Mouse (Mus musculus) adrenal gland, postnatal 25 days (tissue): Measurements from ENCODE around the gene Ddx49. TPM values are rescaled to one million over a fixed set of nuclear protein-coding genes. Genes with fewer than 3 reads are reported as not detected.
A peak's percentile ranks its signal among the peaks of the same experiment; 100 is the strongest.

Experiments used
- DNase-seq: peaks from one replicate; pipeline ENCODE4 v3.0.0; 2021; ENCODE audit warnings: mixed read lengths
- long read RNA-seq: library from polyadenylated mRNA; stranded (forward); transcript quantifications from one replicate; pipeline ENCODE4 v2.0.0, GENCODE M21; 2021
- total RNA-seq: library from RNA; stranded (reverse); gene quantifications from 2 replicates; pipeline ENCODE4 v1.2.3, GENCODE M21; 2021

Gene Ddx49
- 50.1 and 64.7 TPM in 2 replicates for total RNA-seq
- long read RNA-seq, transcript Ddx49-201 (13 exons, 2,137 nt): major isoform, 36 of 46 reads
- long read RNA-seq, partial matches to known transcripts: 2 of 46 reads
- long read RNA-seq, other reads (novel, unspliced or antisense): 8 of 46 reads

DNA sequence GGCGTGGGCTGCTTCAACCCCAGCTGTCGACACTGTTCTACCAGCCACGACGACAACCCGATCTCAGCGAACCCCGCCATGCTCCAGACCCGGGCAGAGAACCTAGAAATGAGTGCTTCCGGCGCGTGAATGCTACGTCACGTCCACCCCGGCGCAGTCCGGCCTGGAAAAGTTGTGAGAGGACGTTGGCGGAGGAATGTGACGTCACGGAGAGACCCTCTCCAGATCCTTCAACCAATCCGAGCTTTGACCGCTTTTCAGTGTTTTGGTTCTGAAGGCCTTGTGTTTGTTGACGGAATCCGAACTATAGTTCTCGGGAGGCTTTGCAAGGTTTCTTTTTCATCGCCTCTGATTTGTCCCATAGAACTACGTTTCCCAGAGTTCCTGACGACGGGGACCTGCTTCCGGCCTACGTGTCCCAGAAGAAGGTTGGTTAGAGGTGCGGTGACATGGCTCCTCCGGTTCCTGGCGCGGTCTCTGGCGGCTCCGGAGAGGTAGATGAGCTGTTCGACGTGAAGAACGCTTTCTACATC, at the start of gene Ddx49, which contains the start of gene Cope:
Ddx49 (minus strand) TSS at position 132 of the 533 bp plus-strand sequence.
Cope (plus strand) TSS at position 161 of the 533 bp plus-strand sequence.
- DNase-seq: peak; percentile 93

DNA sequence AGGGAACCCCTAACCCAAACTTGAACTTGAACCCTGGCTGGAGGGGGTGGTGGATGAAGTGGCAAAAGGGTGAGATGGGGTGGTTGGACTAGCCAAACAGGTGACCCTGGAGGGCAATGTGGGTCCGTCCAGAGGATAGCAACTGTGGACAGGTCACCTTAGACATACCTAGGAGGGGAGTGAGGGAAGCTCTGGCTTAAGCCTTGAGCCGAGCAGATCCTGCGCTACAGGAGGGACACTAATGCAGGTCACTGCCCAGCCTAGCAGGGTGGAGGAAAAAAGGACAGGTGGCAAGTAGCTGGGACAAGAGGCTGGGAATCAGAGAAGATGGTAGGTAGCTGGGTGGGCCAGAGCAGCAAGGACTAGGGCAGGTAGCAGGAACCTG, 49.7 kb upstream of the Ddx49 start:
- DNase-seq: no peak

DNA sequence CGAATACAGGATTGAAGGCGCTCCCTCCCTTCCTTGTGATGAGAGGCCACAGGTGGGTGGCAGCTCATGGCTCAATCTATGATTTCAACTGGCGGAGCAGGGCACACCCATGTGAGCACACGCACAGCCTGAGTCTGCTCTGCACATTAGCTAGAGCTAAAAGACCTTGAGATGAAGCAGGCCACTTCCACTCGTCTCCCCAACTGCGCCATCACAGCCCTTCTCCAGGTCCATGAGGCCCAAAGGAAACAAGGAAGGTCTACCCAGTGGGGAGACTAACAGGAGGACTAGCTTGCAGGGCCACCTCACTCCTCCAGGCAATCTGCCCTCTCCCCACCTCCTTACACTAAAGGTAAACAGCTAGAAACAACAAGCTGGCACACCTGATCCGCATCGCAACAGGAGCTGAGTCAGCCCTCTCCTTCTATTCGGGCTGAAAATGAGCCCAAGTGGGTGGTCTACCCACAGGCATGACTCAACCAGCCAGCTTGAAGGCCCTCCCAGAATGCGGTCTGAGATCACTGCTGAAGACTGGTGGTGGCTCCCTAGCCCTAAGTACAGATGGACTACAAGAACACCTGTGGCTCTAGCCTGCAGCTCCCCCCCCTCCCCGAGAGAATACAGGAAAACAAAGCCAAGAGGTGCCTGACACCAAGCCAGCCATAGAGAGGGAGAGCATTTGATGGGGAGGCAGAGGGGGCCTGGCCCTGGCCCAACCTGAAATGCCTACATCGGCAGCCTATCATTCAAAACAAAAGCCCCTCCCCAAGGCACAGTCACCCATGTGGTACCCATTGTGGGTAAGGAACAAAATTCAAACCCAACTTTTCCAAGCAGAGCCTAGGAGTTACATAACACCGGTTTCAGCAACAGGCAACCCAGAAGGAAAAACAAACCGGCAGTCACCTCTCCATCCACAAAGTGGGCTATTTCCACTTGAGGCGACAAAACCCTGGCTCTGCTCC, 49.0 kb upstream of the Ddx49 start:
- DNase-seq: no peak

DNA sequence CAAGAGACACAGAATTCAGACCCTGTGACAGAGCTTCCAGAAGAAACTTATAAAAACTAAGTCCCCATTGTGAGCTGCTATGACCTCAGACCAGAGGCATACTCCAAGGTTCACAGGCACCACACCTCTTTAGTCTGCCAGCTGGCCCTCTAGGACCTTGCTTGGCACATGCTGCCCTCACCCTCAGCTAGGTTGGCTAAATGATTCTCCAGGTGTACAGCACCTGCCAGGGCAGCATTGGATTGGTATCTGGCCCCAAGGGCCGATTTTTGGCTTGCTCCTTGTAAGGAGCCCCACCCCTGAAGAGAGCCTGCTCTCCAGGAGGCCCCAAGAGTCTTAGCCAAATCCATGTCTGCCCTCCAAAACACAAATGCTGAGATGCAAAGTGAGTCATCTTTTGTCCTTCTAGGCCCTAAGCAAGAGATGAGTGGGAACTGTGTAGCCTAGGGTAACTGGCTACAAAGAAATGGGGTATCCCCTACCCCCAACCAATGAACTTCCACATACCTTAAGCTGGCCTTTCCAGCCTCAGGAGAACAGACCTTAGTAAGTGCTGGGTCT, 45.7 kb upstream of the Ddx49 start:
- DNase-seq: no peak

DNA sequence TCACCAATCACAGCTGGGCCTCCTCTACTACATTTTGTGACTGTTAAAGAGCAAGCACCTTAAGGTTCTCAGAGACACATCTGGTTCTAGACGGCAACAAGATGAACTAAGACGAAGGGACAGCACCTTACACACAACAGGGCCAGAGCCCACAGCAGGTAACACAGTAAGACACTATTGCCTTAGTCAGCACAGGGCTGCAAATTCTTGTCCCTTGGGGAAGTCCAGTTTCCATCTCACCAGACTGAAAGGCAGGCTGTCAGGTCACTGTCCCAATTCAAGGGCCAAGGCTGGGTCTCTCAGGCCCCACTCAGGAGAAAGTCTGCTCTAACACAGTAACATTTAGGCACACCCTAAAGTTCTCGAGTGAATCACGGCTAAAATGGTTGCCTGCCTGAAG, 45.2 kb upstream of the Ddx49 start:
- DNase-seq: no peak

DNA sequence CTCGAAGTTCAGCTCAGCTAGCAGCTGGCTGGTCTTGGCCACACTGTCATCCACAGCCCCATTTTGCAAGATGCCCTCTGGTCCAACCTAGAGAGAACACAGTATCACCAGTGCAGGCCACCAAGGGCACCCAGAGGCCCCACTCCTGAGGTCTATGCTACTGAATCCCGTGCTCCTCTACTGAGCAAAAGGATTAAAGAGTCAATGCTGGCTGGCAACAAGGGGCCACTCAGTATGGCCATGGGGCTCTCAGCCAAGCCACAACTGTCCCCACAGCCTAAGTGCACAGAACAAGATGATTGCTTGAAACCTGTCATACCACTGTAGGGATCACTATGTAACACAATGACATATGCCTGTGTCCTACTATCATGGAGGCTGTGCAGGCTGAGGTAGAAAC, 42.0 kb upstream of the Ddx49 start:
- no peak for DNase-seq

DNA sequence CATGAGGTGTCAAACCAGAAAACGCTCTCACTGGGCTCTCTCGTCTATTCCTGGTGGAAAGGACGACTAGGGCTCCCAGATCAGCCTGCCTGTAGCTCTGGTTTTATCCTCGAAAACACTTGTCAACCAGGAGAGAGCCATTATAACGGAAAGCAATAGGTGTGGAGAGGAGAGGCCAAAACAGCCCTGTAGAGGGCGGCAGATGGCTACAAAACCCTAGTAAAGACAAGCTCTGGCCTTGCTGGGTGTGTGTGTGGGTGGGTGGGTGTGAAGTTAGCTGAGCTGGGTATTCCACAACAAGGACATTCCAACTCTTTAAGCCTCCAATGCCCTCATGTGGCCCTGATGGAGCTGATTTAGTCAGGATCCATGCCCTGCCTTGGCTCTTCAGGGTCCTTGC, 41.4 kb upstream of the Ddx49 start:
- peak; percentile 41 for DNase-seq

DNA sequence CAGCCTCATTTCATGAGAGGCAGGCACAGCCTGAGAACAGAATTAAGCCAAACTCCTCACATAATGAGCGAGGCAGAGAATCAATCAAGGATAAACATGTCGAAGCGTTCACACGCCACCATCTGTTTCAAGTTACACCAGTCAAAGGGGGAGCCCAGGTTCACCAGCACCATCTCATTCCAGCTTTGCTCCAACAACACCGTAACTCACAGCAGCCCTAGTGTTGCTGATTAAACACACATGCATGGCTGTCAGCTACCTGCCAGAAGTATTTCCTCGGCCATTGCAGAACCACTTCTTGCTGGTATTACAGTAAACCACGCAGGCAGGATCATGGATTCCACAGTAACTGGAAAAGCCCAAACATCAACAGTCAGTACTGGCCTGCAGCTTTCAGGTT, 40.8 kb upstream of the Ddx49 start:
- DNase-seq: no peak

DNA sequence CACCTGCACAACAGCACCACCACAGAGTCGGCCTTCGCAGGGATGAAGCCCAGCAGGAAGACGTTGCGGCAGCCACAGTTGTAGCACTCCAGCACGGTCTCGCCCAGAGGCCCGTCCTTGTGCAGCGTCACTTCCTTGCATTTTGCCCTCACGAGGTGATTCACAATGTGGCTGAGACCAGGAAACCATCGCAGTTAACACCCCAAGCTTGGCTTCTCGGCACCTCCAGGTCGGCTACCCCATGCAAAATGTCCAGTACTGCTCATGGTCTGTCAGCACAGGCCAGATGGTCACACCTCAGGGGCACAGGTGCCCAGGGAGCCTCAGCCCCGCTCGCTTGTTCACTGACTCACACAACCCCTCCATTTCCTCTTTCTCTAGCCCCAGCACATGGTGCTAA, 39.7 kb upstream of the Ddx49 start:
- DNase-seq: no peak

DNA sequence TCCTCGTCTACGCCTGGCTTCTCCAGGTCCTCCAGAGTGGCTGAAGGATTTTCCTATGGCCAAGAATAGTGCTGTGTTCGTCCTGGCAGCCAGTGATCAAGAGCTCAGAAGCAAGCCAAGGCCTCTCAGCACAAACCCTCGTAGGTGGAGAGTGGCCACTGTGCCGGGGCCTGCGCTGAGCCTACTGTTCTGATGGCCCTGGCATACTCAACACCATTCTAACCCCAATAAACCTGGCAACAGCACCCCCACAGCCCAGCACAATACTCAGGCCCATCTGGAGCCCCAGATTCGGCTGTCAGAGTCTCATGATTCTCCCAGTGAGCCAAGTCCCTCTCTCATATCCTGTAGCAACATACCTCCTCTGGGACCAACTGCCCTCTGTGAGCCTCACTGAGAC, 38.4 kb upstream of the Ddx49 start:
- DNase-seq: no peak

DNA sequence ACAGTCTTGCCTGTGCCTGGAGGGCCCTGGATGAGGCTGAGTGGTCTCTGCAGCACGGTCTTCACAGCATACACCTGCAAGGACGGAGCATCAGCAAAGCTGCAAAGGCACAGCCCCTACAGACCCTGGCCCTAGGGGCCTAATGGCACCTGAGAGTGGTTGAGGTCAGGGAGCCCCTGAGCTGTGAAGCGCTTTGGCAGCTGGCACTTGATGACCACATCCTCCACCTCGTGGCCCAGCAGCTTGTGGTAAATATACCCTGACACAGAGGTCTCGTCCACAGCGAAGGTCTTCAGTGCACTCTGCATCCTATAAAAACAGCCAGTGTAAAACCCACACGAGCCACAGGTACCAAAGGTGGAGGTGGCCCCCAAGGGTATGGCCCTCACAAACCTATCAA, 36.6 kb upstream of the Ddx49 start:
- no peak for DNase-seq

DNA sequence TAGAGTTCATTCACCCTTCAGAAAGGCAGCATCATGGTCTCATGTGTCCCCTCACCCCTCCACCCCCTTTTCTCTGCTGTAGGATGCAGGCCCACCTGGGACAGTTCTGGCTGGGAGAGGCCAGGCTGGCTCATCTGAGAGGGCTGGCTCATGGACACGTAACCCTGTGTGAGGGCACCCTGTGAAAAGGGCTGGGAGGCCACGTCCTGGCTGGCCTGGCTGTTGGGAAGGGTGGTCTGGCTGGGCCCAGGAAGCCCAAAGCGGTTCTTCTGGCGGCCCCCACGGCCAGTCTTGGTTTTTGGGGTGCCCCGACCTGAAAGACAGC, 30.6 kb upstream of the Ddx49 start:
- DNase-seq: no peak

DNA sequence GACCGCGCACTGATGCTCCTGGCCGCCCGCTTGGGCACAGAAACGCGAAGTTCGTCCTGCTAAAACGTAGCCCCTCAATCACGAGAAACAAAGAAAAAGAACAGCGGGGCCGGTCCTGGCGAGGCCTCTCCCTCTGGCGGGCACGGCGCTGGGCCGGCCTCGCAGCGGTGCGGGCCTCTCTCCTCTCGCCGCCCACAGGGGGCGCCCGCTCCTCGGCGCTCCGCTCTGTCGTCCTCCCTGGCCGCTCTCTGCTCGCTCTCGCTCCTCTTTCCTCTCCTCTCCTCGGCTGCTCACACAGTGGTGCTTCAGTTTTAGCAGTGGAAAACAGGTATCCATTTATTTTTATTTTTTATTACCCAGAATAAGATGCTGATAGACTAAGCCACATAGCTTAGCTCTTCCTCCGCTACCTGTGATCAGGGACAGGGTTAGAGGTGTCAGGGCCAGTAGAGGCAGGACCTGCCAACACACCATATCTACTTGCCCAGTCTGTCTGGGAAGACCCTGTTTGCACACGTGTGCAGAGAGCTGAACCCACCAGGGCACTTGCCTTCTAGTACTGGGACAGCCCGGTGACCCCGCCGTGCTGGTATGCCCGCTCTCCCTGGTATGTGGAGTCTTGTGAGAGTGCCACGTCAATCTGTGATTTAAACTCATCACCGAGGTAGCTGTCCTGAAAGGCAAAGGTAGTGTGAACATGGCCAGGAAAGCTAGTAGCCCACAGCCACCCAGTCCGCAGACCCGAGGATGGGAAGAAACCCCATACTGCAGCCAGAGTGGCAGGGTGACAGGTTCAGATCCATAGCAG, 30.0 kb upstream of the Ddx49 start:
- DNase-seq: peak; percentile 76

DNA sequence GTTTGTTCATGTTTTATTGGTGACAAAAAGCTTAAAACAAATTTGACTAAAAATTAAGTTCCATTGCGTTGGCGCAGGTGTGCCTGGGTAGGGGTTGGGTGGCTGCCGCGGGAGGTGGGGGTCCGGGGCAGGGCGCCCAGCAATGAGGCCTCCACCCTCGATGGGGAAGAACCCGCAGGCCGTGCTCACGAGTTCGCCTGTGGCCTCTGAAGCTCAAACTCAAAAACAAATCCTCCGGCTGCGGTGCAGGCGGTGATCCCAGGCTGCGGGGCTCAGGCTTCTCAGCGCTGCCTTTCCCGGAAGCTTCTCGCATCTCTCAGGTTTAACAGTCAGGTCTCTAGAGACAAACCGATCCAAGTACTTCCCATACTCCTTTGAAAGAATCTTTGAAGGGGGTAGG, 29.2 kb upstream of the Ddx49 start:
- DNase-seq: no peak

DNA sequence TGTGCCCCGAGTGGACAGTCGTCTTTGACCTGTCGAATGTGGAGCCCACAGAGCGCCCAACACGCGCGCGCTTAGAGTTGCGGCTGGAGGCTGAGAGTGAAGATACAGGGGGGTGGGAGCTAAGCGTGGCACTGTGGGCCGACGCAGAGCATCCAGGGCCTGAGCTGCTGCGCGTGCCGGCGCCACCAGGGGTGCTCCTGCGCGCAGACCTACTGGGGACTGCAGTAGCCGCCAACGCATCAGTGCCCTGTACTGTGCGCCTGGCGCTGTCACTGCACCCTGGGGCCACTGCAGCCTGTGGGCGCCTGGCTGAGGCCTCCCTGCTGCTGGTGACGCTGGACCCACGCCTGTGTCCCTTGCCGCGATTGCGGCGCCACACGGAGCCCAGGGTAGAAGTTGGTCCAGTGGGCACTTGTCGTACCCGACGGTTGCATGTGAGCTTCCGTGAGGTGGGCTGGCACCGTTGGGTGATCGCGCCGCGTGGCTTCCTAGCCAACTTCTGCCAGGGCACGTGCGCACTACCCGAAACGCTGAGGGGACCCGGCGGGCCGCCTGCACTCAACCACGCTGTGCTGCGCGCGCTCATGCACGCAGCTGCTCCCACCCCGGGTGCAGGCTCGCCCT, 28.6 kb upstream of the Ddx49 start:
- peak; percentile 68 for DNase-seq

DNA sequence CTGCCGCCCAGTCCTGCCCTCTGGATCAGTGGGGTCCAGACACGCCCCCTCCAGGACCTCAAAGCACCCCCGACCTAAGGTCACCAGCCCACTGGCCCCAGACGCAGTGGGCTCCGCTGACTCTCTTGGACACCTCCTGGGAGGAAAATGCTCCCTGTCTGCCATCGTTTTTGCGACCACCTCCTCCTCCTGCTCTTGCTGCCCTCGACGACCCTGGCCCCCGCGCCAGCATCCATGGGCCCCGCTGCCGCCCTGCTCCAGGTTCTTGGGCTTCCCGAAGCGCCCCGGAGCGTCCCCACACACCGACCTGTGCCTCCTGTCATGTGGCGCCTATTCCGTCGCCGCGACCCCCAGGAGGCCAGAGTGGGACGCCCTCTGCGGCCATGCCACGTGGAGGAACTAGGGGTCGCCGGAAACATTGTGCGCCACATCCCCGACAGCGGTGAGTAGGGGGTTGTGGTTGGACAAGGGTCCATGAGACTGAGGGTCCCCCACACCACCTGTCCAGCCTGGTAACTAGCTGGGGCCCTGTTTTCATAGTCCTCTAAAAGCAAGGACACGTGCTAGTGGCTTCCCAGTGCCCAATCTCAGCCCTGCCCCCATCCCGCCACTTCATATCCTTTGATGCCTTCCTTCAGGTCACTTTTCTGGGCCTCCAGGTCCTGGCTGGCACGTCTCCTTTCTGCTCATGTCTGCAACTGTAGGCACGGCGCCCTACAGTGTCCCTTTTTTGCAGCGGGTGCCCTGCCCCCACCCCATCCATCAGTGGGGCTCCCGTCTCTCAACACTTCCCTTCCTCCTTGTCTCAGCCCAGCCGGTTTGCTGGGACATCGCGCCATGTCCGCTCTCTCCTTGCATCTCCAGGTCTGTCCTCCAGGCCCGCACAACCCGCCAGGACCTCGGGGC, 27.8 kb upstream of the Ddx49 start:
- no peak for DNase-seq

DNA sequence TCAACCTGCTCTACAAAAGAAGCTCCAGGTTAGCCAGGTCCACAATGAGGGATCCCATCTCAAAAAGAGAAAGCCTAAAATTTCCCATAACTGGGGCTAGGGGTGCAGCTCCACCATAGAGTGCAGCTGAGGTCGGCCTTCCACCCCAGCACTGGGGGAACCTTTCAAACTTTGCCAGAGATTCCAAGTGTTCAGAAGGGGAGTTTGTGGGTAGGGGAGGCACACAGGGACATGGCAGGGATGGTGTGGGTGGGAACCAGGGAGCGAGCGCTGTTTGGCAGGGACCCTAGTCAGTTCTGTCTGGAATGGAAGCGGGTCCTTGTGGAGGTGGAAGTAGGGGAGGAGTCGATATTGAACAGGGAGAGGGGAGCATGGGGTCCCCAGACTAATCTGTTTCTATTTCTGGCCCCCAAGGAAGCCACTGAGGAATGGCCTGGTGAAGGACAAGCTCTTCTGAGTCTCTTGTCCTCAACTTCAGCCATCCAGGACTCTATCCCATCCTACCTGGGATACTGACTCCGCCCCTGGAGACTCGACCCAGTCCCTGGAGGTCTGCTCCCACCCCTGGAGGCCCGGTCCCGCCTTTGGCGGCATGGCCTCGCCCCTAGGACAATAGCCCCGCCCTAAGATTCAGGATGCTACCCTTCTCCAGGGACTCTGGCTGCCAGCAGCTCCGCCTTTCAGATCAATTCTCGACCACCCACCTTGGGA, 27.0 kb upstream of the Ddx49 start, which contains the start of gene Gdf1:
Gdf1 (plus strand) TSS at position 694 of the 711 bp plus-strand sequence.
- no peak for DNase-seq

DNA sequence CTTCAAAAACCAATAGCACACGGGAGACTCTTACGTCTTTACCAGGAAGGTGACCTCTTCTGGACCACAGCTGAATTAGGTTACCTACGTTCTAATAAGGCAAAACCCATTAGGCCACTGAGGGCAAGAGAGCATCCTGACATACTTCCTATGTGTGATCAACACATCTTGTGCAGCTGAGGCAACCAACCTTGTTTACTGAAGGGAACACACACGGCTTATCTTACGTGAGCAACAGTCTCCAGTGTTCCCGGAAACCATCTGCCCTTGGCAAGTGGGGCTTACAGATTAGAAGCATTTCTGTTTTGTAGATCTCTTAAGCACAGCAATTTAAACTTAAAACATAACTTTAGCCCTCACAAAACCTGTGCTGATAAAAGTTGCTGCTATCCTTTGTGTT, 25.2 kb upstream of the Ddx49 start:
- DNase-seq: no peak

DNA sequence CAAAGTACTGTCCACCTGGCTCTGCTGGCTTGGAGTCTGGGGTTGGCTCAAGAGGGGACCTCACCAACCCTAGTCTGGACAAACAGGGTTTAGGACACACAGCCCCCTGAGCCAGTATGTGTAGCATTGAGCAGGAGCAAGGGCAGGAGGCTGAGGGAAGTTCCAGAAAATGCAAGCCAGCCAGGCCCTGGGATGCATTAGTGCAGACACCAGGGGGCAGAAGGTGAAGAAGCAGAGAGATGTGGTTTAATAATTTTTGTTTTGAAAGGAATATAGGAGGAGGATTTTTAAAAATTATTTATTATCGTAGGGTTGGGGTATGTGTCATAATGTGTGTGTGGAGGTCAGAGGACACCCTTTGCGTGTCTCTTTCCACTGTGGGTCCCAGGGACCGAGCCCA, 21.4 kb upstream of the Ddx49 start:
- DNase-seq: no peak

DNA sequence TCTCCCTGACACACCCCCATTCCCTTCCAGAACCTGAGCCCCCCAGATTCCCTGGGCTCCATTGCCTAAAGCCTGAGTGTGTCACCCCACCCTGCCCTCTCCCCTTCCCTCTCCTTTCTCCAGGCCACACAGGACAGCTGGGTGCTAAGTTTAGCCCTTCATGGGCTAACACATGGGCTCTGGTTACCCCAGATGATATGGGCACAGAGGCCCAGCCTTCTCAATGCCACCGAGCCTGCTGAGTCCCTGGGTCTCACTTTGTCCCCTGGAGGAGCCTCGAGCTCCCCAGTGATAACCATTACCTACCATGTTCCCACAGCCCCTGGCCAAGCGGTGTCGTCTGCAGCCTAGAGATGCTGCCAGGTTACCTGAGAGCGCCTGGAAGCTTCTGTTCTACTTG, 15.6 kb upstream of the Ddx49 start:
- DNase-seq: no peak
